Mouse (Mus musculus): ENCODE measurements around the gene Slc16a9. TPM values are rescaled to one million over a fixed set of nuclear protein-coding genes. Genes with fewer than 3 reads are reported as not detected.

Gene Slc16a9
- total RNA-seq, 2 experiments from 2014 or later = 0.42 to 4.5 TPM

DNA sequence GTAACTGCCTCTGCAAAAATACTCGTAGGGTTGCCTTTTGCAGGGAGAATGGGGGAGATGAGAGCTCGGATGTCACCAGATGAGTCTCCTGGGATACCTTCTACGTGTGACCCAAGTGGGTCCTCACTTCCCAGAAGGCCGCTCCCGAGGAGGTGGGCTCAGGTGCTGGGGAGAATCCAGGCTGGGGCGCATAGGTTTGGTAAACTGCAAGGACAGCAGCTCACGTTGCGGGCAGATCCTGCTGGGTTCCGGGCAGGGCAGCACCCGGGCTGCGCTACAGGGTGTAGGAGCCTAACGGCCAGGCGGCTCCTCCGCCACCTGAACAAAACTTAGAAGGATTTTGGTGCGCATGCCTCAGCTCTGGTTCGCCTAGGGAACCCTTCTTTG is 652 bp downstream of the Slc16a9 start:
- no peak for ATAC-seq (replicated peaks; ENCODE audit: low FRiP score, poor library complexity, severe bottlenecking)

DNA sequence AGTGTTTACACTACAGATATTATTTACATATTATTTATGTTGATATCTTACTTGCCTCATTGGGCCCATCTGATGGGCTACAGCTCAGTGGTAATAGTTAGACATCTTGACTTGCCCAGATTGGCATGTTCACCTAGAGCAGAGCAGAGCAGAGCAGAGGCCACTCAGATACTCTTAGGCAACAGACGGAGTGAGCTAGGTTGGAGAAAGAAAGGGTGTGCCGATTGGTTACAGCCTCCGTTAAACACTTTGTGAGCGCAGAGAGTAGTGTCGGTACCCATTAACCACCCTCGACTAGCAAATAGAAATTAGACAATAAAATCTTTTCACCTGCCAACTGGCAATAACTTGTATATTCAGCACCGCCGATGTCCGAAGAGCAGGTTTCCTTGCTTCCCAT is 1.2 kb downstream of the Slc16a9 start:
- ATAC-seq (replicated peaks; ENCODE audit: low FRiP score, poor library complexity, severe bottlenecking) = no peak

DNA sequence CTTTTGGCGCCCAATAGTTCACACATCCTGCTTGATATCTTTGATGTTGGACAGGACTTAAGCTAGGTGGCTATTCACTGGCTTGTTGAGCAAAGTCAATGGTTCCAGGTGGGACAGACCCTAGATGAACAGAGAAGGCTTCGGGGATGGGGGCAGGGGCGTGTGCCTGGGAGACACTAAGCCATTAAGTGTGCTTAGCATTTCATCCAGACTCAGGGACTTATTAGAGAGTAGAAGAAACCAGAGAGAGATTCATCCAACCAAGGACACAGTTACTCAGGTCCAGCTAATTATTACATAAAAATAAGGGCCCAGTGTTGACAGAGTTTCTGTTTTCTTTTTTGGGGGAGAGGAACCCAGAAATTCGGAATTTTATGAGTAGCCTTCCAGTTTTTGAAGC is 5.5 kb downstream of the Slc16a9 start:
- ATAC-seq (replicated peaks; ENCODE audit: low FRiP score, poor library complexity, severe bottlenecking) = no peak

DNA sequence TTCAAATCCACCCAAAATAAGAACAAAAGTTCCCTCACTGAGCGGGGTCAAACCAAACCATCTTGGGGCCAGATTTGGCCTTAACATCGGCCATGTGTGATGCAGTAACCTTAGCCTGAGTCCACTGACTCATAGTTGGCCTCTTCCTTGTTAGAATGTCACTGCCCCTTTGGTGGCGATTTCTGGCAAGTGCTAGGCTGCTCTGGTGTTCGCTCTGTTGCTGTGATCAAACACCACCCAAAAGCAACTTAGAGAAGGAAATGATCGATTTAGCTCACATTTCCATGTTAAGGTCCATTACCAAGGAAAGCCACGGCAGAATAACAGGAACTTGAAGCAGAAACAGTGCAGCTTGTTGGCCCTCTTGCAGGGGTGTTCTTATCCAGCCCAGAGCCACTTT is 5.9 kb downstream of the Slc16a9 start:
- ATAC-seq (replicated peaks; ENCODE audit: low FRiP score, poor library complexity, severe bottlenecking) = no peak

DNA sequence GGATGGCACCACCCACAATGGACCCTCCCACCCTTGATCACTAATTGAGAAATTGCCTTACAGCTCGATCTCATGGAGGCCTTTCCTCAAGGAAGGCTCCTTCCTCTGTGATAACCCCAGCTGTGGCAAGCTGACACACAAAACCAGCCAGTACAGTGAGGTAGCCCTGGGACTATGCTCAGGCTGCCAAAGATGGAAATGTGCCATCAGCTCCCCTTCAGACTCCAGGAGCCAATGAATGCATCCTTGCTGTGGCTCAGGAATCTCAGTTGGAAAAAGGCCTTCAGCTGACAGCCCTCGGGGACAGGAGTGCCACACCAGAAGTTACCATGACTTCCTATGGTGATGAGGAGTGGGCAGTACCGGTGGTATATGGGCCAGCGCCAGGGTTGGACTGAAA is 9.8 kb downstream of the Slc16a9 start:
- no peak for ATAC-seq (replicated peaks; ENCODE audit: low FRiP score, poor library complexity, severe bottlenecking)

DNA sequence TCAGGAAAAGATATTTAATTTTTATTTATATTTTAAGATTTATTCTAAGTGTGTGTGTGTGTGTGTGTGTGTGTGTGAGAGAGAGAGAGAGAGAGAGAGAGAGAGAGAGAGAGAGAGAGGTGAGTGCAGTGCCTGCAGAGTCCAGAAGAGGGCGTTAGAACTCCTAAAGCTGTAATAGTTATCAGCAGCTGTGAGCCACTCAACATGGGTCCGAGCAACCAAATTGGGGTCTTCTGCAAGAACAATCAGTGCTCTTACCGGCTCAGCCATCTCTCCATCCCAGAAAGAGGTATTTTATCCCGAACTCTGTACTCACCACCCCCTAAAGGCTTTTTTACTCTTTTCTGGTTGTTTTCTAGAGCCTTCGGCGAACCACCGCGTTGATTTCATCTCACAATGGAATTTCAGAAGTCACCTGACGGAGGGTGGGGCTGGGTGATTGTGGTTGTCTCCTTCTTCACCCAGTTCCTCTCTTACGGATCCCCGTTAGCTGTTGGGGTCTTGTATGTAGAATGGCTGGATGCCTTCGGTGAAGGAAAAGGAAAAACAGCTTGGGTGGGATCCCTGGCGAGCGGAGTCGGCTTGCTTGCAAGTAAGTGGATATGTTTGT is 10.8 kb downstream of the Slc16a9 start:
- no peak for ATAC-seq (replicated peaks; ENCODE audit: low FRiP score, poor library complexity, severe bottlenecking)

DNA sequence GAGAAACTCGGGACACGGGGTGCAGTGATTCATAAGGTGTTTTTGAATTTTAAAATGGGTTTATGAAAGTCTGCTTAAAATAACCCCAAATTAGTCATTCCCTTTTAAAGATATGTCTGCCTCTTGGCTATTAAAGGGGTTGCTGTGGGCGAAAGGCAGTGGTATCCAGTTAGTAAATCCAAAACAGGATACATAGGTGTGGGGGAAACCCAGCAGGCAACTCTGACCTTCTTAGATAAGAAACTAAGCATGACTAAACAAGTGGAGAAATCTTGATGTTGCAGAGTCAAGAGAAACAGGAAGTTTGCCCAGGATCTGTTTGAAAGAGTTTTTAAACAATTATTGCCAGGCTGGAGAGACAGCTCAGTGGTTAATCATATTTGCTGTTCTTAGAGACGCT is 12.1 kb downstream of the Slc16a9 start:
- ATAC-seq (replicated peaks; ENCODE audit: low FRiP score, poor library complexity, severe bottlenecking) = no peak

DNA sequence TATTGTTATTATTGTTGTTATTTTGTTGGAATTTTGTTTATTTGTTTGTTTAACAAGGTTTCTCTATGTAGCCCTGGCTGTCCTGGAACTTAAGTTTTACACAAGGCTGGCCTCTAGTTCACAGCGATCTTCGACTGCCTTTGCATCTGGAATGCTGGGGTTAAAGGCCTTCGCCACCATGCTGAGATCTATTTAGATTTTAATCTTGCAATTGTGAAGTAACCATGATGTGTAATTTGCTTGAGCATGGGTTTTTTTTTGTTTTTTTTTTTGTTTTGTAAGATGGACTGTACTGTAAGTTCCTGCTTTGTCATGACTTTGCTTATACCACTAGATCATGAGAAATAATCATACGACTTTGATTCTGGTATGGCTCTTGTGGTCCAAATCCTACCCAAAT is 16.0 kb downstream of the Slc16a9 start:
- ATAC-seq (replicated peaks; ENCODE audit: low FRiP score, poor library complexity, severe bottlenecking) = no peak

DNA sequence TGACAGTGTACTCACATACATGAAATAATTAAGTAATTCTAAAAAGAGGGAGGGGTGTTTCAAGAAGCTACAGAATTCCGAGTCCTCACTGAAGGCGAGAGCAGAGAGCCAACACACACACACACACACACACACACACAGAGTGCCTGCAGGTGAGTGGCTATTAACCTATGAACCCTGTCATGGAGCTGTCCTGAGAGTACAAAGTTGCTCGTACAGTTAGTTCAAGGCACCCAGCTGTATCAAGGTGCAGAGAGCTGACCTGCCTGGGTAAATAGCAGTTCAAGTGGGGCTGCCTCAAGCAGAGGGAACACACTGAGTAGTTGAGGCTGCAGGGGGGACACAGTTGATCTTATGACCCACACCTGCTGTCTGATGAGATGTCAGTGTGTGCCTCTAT is 17.2 kb downstream of the Slc16a9 start:
- no peak for ATAC-seq (replicated peaks; ENCODE audit: low FRiP score, poor library complexity, severe bottlenecking)

DNA sequence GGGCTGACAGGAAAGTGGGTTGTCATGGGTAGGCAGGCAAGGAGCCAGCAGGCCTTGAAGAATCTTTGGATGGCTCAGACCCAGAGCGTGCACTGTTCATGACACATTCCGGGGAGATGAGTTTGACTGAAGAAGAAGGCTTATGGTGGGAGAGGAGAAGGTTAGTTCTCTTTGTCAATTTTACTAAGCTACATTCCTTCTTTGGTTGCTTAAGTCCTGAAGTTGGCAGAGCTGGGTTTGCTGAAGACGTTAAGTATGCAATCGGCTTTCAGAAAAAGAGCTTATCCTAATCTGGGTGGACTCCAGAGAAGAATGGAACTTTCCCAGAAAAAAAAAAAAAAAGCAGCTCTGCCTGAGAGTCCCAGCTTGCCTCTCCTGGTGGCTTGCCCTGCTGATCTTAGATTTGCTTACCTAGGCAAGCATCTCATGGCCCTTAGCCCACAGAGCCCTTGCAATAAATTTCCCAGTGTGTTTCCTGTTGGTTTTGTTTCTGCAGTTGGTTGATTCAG is 18.8 kb downstream of the Slc16a9 start:
- no peak for ATAC-seq (replicated peaks; ENCODE audit: low FRiP score, poor library complexity, severe bottlenecking)

DNA sequence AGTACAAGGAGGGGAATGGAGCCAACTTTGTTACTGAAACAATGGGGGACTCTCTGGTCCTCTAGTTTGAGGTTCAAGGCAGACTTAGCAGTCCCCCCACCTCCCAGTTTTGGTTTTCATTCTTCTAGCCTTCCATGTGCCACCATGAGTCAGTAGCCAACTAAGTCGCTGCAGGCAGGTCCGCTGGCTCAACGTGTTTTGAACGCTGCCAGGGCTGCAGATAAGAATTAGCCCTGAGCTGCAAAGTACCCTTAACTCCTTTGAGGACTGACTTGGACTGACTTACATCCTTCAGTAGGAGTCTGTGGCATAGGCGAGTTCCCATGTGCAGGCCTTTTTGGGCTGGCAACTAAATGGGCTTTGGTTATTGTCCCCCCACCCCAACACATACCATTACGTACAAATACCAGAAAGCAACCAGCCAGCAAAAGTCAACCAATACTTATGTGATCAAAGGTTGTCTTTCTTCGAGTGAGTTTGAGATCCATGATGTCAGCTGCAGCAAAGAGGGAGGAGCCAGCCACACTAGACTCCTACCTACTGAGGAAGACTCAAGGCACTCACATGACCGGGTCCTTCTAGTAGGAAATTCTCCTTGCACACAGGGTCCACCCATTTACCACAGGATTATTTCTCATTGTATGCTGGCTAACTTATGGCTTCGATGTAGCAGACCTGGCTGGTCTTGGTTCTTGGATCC is 19.6 kb downstream of the Slc16a9 start:
- no peak for ATAC-seq (replicated peaks; ENCODE audit: low FRiP score, poor library complexity, severe bottlenecking)

DNA sequence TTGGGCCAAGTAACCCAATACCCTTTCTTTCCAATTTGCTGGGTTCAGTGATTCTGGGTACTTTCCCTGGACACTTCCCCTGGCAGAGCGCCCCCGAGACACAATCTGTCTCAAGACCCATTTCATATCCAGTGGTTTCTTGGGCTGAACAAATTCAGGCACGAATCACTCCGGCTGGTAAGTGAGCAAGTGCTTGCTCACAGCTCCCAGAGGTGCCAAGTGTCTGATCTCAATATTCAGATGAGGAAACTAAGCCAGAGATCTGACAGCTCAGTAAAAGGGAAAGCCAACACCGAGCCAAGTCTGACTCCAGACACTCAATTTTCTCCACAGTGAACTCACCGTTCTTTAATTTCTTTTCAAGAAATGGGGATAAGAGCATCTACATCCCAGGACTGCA is 21.6 kb downstream of the Slc16a9 start:
- ATAC-seq (replicated peaks; ENCODE audit: low FRiP score, poor library complexity, severe bottlenecking) = no peak

DNA sequence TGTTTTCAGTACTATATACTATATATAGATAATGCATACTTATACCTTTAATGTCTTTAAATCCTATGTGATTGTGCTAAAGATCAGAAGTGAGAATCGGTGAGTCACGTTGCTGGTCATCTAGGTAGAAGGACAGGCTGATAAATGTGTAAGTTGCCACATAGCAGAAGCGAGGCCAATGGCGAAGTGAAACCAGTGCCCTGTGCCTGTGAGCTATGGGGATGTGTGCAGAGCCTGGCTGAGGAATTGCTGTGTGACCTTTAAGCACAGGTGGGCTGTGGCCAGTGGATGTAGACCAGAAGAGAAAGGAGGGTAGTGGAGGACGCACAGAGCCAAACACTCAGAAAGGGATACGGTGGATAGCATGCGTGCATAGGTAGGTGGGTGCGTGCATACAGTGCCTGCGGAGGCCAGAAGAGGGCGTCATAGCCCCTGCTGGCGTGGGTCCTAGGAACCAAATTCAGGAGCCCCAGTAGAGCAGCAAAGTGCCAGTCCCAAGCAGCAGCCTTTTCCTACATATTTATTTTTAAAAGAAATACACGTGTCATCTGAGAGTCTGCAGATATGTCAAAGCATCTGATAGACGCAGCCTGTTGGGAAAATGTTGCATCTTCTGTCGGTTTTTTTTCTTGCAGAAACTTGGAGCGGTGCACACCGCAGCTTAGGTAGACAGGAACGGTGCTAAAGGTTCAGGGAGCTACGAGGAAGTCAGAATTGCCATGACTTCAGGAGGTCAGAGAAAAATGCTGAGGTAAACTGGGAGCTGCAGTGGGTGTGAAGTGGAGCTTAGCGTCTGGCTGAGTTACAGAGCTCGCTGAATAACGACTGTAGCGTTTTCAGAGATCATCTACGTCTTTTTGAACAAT is 23.9 kb downstream of the Slc16a9 start:
- ATAC-seq (replicated peaks; ENCODE audit: low FRiP score, poor library complexity, severe bottlenecking) = no peak

DNA sequence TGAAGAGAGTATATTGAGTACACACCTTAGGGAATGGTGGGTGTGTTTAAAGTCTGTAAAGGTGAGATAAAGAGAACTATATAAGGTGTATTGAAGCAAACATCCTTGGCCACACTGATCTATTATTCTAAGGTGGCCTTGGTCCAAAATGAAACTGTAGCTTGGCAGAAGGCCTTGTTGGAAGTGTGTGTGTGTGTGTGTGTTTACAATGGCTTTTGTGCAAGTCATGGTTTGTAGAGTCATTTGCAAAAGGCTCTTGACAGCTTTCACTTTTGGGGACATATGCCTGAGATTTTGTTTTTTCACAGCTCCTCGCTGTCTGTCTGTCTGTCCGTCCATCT is 24.5 kb downstream of the Slc16a9 start:
- no peak for ATAC-seq (replicated peaks; ENCODE audit: low FRiP score, poor library complexity, severe bottlenecking)

DNA sequence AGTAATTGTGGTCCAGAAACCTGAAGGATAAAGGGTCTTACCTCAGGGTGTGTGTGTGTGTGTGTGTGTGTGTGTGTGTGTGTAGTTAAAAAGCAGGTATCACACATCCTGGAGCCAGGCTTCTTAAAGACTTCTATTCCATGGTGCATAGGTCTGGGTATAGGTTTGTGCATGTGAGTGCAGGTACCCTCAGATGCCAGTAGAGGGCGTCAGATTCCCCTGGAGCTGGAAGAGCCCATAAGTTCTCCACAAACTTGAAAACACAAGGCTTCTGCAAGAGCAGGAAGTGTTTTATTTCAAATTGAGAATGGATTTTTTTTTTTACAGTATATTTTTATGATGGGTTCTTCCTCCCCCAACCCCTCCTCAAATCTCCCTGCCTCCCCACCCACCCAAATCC is 31.8 kb downstream of the Slc16a9 start:
- ATAC-seq (replicated peaks; ENCODE audit: low FRiP score, poor library complexity, severe bottlenecking) = no peak

DNA sequence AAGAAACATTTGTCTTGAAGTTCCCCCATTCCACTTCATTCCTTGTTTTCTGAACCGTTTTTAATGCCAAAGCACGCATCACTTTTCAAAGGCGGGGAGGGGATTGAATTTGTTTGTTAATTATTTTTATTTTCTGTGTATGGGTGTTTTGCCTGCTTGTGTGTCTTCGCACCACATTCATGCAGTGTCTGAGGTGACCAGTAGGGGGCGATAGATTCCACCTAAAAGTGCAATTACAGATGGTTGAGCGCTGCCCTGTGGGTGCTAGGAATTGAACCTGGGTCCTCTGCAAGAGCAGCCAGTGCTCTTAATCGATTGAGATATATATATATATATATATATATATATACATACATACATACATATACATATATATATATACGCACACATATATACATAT is 34.4 kb downstream of the Slc16a9 start:
- ATAC-seq (replicated peaks; ENCODE audit: low FRiP score, poor library complexity, severe bottlenecking) = no peak

DNA sequence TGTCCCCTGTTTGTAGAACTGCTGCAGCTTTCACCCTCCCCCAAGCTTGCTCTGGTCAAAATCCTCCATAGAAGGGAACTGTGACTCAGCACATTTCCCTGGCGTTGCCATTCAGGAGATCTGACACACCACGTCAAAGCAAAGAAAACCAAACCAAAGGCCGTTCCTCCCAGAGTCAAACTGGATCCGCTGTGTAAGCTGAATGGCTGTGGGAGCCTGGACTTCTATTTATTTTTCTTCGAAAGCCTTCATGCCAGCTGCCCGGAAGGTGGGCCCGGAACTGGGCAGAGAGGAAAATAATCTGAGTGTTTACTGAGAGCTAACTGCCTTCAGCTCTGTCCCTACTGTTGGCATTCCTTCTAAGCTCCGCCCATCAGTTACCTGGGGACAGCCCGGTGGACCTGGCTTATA is 42.9 kb downstream of the Slc16a9 start:
- no peak for ATAC-seq (replicated peaks; ENCODE audit: low FRiP score, poor library complexity, severe bottlenecking)

DNA sequence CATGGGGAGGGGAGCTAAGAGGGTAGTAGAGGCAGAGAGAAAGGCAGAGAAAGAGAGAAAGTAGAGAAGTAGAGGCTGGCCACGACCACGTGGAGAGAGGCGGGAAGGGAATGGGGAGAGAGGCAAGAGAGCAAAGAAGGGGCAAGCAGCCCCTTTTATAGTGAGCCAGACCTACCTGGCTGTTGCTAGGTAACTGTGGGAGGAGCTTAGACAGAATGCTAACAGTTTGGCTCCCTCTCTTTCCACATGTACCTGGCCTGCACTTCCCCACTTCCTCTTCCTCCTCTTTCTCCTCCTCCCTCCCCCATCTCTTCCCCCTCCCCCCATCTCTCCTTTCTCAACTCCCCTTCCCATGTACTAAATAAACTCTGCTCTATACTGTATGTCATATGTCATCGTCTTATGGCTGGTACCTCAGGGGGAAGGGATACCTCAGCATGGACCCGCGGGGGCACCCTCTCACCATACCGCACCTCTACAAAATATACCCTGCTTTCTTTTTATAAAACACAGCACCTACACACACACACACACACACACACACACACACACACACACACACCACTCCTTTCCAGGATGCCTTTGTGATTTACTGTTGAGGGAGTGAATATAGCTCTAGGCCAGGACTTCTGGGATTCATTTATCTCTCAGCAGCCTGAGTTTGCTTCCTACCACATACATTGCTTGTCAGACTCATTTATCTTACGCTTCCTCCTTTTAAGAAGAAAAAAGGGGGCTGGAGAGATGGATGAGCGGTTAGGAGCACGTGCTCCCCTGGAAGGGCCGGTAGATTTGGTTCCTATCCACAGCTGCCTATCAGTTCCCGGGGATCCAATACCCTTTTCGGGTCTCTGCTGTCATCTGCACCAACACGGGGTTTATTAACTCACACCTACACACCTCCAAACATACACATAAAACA is 43.8 kb downstream of the Slc16a9 start:
- ATAC-seq (replicated peaks; ENCODE audit: low FRiP score, poor library complexity, severe bottlenecking) = no peak

DNA sequence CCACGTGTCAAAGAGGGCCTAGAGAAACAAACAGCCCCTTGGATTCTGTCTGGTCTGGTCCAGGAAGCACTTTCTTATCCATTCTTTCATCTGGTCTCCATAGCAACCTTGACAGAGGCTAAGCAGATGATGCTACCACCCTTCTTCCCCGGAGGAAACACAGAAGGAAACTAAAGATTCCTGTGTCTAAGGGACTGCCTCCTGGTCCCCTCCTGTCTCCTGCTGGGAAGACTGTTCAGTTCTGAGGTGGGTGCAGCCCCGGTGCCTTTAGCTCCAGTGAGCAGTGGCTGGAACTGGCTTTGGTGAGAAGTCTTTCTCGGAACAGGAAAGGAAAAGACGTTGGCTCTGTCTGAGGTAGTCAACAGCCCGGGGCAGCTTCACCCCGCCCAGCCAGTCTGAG is 47.1 kb downstream of the Slc16a9 start:
- no peak for ATAC-seq (replicated peaks; ENCODE audit: low FRiP score, poor library complexity, severe bottlenecking)

DNA sequence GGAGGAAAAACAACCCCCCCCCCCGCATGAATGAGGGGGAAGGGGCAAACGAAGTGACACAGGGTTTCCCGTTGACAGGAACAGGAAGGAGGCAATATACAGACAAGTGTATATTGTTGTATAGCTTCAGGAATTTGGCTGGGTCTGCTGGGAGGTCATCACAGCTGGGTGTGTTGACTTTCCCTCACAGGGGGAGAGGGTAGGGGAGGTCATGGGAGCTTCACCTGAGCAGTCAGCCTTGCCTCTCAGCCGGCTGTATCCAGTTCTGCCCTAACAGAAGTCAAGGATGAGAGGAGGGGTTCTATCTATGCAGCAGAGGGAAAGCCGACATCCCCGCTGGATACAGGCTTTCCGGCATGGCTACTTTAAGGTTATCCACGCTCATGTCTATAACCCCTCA is 49.2 kb downstream of the Slc16a9 start:
- ATAC-seq (replicated peaks; ENCODE audit: low FRiP score, poor library complexity, severe bottlenecking) = no peak
